Mouse (Mus musculus): ENCODE measurements around the gene Tulp3. TPM values are rescaled to one million over a fixed set of nuclear protein-coding genes. Genes with fewer than 3 reads are reported as not detected.
"Not testable (repeated sequence)": the region's sequence is repeated elsewhere in the genome, so short reads cannot be mapped to it uniquely, and the experiment has no call there.

The Tulp3 gene
- total RNA-seq, 2 experiments from 2014 or later, result 24.2 to 27.2 TPM

- peak; percentile 80 for DNase-seq
Observed at GRCm38 (mm10) chr6:128358999-128359398, 3.3 kb upstream of the Tulp3 start.

- peak; percentile 79 for DNase-seq
Observed at GRCm38 (mm10) chr6:128355201-128355681, 410 bp downstream of the Tulp3 start.

- no peak for DNase-seq
Observed at GRCm38 (mm10) chr6:128354140-128354539, 1.5 kb downstream of the Tulp3 start.

- DNase-seq, result no peak
Observed at GRCm38 (mm10) chr6:128349711-128350110, 5.9 kb downstream of the Tulp3 start.

- DNase-seq, result no peak
Observed at GRCm38 (mm10) chr6:128346782-128347181, 8.9 kb downstream of the Tulp3 start.

DNA sequence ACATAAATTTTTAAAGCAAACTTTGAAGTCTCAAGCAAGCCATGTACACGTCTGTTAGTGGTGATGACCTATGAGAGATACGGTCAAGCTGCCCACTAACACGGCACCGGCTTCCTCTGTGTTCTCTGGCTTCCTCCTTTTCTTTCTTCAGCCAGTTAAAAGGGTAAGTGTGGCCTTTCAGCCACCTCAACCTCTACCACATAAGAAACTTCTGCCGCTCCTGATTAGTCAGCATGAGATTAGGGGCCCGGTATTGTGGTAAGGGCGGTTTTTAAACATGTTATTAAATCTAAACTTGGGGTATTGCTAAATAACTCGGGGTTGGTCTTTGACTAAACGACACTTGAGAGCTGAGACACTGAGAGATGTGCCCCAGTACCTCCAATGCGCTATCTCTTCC, 10.0 kb downstream of the Tulp3 start:
- DNase-seq, result no peak

DNA sequence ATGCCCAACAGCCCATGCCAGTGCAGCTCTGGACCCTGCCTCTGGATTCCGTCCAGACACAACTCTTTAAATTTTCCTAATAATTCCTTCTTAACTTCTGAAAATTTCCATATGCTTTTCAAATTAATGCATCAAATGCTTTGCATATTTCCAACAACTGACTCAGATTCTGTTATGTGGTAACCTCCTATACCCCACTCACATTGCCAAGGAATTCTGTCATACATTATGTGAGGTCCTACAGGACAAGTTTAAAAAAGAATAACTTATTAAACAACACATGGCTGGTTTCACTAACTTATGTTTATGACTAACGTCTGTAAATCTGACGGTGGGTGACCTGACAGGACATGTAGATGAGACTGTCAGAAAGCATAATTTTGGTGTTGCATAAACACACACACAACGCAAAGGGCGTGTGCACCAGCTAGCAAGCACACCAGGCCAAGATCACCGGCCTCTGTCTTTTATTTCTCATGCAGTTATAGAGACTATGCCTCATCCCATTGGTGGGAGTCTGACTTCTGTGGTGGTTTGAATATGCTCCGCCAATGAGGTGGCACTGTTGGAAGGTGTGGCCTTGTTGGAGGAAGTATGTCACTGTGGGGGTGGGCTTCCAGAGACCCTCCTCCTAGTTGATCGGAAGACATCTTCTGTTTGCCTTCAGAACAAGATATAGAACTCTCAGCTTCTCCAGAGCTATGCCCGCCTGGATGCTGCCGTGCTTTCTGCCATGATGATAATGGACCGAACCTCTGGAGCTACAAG, 13.5 kb downstream of the Tulp3 start:
- DNase-seq, result no peak

- no peak for DNase-seq
Observed at GRCm38 (mm10) chr6:128338876-128339275, 16.8 kb downstream of the Tulp3 start.

DNA sequence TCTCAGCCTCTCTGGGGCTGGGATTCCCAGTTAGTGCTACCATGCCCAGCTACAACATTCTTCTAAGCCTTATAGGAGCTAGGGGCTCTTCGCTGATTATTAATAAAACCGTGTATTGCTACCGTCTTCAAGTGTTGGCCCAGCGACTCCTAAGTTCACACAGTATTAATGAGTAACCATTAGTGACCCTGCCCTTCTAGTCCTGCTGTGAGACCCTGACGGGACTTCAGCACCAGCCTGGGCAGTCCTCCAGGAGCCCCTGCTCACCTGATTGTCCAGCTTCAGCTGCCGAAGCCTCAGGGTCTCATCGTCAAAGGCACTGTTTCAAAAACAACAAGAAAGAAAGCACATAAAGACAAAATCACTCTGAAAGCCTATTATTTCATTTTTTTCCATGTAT, 18.2 kb downstream of the Tulp3 start:
- no peak for DNase-seq

- DNase-seq, result peak; percentile 85
Observed at GRCm38 (mm10) chr6:128334397-128335124, 21.1 kb downstream of the Tulp3 start.

GRCm38 (mm10) chr6:128318317-128318716, 37.3 kb downstream of the Tulp3 start:
- DNase-seq, result peak; percentile 68

DNA sequence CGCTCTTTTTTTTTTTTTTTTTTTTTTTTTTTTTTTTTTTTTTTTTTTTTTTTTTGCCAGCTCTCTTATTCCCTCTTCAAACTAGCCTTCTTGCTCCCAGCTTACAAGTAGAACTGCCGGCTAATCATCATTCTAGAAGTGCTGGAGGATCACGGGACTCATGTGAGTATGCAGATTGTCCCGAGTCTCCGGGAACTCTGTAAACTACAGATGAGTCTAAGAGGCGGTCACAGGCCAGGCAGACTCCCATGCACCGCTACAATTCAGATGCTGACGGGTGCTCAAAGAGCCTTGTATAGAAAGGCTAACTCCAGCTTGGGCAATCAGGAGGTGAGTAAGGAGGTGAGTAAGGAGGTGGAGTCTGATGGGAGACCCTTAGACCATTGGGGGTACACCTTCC, 40.1 kb downstream of the Tulp3 start:
- DNase-seq, result no peak

- DNase-seq, result no peak
Observed at GRCm38 (mm10) chr6:128314796-128315195, 40.9 kb downstream of the Tulp3 start.

GRCm38 (mm10) chr6:128308311-128308710, 47.3 kb downstream of the Tulp3 start:
- peak; percentile 69 for DNase-seq

DNA sequence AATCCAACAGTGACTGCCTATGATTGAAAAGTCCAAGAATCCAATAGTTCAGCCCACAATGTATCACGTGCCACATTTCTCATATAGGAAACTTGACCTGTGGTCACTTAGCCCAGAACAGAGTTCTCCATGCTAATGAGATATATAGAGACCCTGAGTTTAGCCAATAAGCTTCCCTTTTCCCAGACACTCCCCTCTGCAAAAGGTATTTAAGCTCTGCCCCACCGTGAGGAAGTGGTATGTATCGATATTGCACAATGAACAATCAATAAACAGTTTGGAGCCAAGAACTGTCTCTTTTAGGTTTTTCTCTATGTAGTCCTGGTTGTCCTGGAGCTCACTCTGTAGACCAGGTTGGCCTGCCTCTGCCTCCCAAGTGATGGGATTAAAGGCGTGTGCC, 50.9 kb downstream of the Tulp3 start:
- no peak for DNase-seq

GRCm38 (mm10) chr6:128302640-128303039, 53.0 kb downstream of the Tulp3 start:
- not testable (repeated sequence) for DNase-seq

DNA sequence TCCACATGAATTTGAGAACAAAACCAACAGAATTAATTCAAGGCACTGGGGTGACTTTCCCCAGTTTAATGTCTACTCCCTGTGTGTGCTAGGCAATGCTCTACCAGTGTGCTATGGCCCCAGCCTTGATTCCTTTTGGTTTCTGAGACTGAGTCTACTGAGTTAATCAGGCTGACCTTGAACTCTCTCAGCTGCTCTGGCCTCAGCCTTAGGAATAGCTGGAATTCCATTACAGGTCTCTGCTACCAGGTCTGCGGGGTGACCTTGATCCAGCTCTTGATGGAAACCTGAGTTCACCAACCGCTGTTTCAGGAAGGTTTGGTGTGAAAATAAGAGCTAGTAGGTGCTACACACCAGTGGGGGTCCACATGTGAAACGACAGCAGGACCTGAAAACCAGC, 53.8 kb downstream of the Tulp3 start:
- no peak for DNase-seq

GRCm38 (mm10) chr6:128301458-128301857, 54.2 kb downstream of the Tulp3 start:
- DNase-seq, result no peak

DNA sequence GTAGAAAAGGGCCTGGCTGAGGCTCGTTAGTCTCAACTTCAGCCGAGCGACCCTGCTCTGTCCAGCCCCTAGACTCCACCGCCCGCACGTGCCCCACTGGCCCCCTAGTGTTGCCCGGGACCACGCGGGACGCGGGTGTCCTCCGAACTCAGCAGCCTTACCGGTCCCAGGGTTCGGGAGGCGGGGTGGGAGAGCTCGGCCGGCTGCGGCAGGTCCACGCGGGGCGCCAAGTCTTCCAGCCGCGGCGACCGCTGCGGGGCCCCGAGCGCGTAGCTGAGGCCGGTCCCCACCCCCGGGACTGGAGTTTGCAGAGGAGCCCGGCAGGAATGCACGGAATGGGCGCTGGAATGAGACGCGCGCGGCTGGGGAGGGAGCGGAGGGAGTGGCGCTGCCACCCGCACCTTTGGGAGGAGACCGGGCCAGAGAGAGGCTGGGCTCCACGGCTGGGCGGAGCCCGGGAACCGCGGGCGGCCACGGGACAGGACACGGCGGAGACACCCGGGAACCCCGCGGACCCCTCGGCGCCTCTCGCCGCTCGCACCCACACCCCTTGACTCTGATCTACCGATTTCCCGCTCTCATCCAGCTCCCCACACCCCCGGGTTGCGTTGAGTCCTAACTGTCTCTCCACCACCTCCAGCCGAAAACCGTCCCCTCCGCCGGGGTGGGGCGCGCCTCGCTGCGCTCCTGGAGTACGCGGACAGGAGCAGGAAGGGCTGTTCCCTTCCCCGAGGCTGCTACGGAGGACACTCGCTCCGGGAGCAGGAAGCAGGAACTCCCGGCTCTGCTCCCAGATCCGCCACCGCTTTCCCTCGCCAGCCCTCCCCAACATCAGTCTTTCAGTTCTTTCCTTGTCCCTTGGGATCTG, 55.3 kb downstream of the Tulp3 start, which contains the start of gene Tead4:
Gene Tead4 (minus strand): TSS at position 690 of the 868 bp plus-strand sequence.
- peak; percentile 86 for DNase-seq

- DNase-seq, result no peak
Observed at GRCm38 (mm10) chr6:128299292-128300133, 56.1 kb downstream of the Tulp3 start.

DNA sequence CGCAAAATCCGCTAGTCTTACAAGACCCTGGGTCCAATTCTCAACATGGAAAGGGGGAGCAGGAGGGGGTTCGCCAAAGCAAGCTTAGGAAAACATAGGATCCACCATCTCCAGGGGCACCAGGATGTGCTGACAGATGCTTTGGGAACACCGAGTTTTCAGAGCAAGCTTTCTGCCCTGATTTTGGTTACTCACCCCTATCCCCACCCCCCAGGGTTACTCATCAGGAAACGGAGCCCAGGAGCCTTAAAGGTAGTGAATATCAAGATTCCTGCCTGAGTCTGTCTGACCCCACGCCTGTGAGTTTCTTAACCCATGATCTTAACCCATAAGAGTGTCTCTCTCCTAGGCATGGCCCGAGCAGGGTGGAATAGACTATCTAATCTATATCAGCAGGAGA, 57.4 kb downstream of the Tulp3 start:
- no peak for DNase-seq
